Mouse (Mus musculus): ENCODE data around the gene Gm20822. TPM values are rescaled to one million over a fixed set of nuclear protein-coding genes. Genes with fewer than 3 reads are reported as not detected.
"Not testable (repeated sequence)": the region's sequence is repeated elsewhere in the genome, so short reads cannot be mapped to it uniquely, and the experiment has no call there.

The Gm20822 gene
- total RNA-seq (2021): not detected
- long read RNA-seq, experiment 1: 0 reads
- long read RNA-seq, experiment 2: 0 reads

- not testable (repeated sequence) for DNase-seq
Observed at GRCm38 (mm10) chrY:15884671-15885070, at the start of gene Gm20822. TSS of gene Gm20822 (minus strand) at chrY:15884771.

Data from adrenal gland, postnatal 36 days (tissue).